Mouse (Mus musculus): ENCODE data around the gene Ces4a. TPM values are rescaled to one million over a fixed set of nuclear protein-coding genes. Genes with fewer than 3 reads are reported as not detected.
"Not testable (repeated sequence)": the region's sequence is repeated elsewhere in the genome, so short reads cannot be mapped to it uniquely, and the experiment has no call there.

Ces4a gene
- polyA plus RNA-seq, 1 experiment from 2014 or later: not detected

- peak within 1 kb of the TSS; percentile 83 for H3K4me3 ChIP-seq (replicated peaks)
- peak; percentile 94 for ATAC-seq (ENCODE audit: insufficient read depth, low FRiP score, low read depth)
- peak within 1 kb of the TSS; percentile 99 for H3K27ac ChIP-seq
- H3K4me2 ChIP-seq: peak within 1 kb of the TSS; percentile 68
- H3K27me3 ChIP-seq (replicated peaks): no peaks in the 10 kb centered on the region
- peak within 1 kb of the TSS; percentile 91 for H3K9ac ChIP-seq
- peaks cover 6% of the 10 kb centered on the region; the same call in 1 of the 2 replicates for H3K4me1 ChIP-seq
- under 1% methylated on average over 81 of the region's 86 CpGs for WGBS
- no peaks in the 10 kb centered on the region for H3K9me3 ChIP-seq
- H3K36me3 ChIP-seq: no peaks in the 10 kb centered on the region
These were observed 38.9 kb downstream of the Ces4a start, which contains the start of gene Cbfb for GRCm38 (mm10) chr8:105170381-105171115. Gene Cbfb, plus strand, starts transcription at chr8:105170674.

GRCm38 (mm10) chr8:105171116-105172002, 39.8 kb downstream of the Ces4a start:
- peak; percentile 39 for ATAC-seq (ENCODE audit: insufficient read depth, low FRiP score, low read depth)
- no peaks in the 10 kb centered on the region for H3K9me3 ChIP-seq
- H3K4me3 ChIP-seq (replicated peaks): peak overlapping the region; percentile 83
- peak overlapping the region; percentile 91 for H3K9ac ChIP-seq
- WGBS: under 1% methylated on average over 87 of the region's 92 CpGs
- H3K27ac ChIP-seq: peak overlapping the region; percentile 99
- H3K27me3 ChIP-seq (replicated peaks): no peaks in the 10 kb centered on the region
- H3K4me1 ChIP-seq: peaks cover 6% of the 10 kb centered on the region; the same call in 1 of the 2 replicates
- H3K4me2 ChIP-seq: peak overlapping the region; percentile 68
- H3K36me3 ChIP-seq: no peaks in the 10 kb centered on the region

- H3K4me3 ChIP-seq (replicated peaks): peak overlapping the region; percentile 83
- no peaks in the 10 kb centered on the region for H3K27me3 ChIP-seq (replicated peaks)
- peaks cover 6% of the 10 kb centered on the region; the same call in 1 of the 2 replicates for H3K4me1 ChIP-seq
- H3K9ac ChIP-seq: peak overlapping the region; percentile 91; the same call in 1 of the 2 replicates
- 16% methylated on average over 6 of the region's 6 CpGs for WGBS
- no peaks in the 10 kb centered on the region for H3K9me3 ChIP-seq
- no peak for ATAC-seq (ENCODE audit: insufficient read depth, low FRiP score, low read depth)
- H3K27ac ChIP-seq: peak overlapping the region; percentile 99; the same call in 1 of the 2 replicates
- no peaks in the 10 kb centered on the region for H3K36me3 ChIP-seq
- peak overlapping the region; percentile 68 for H3K4me2 ChIP-seq
These were observed 40.4 kb downstream of the Ces4a start for GRCm38 (mm10) chr8:105172003-105172362.

GRCm38 (mm10) chr8:105175287-105175686, 43.7 kb downstream of the Ces4a start:
- ATAC-seq (ENCODE audit: insufficient read depth, low FRiP score, low read depth); H3K9me3 ChIP-seq; H3K27me3 ChIP-seq (replicated peaks); H3K9ac ChIP-seq; H3K27ac ChIP-seq; H3K4me1 ChIP-seq; H3K36me3 ChIP-seq; H3K4me2 ChIP-seq; H3K4me3 ChIP-seq (replicated peaks): not testable (repeated sequence)
- 93% methylated on average over 3 of the region's 3 CpGs for WGBS

GRCm38 (mm10) chr8:105178211-105178800, 46.7 kb downstream of the Ces4a start:
- 0 out of 2 replicates have a peak, but pooled peaks cover 3% of the 10 kb centered on the region for H3K36me3 ChIP-seq
- WGBS: 81% methylated on average over 6 of the region's 6 CpGs
- no peak overlapping the region for H3K27ac ChIP-seq
- ATAC-seq (ENCODE audit: insufficient read depth, low FRiP score, low read depth): no peak
- H3K4me3 ChIP-seq (replicated peaks): no peak overlapping the region
- H3K27me3 ChIP-seq (replicated peaks): no peaks in the 10 kb centered on the region
- H3K4me1 ChIP-seq: 0 out of 2 replicates have a peak, but pooled peaks cover under 1% of the 10 kb centered on the region
- no peak overlapping the region for H3K9ac ChIP-seq
- H3K9me3 ChIP-seq: no peaks in the 10 kb centered on the region
- H3K4me2 ChIP-seq: no peak overlapping the region

GRCm38 (mm10) chr8:105182201-105182600, 50.6 kb downstream of the Ces4a start:
- Histone ChIP-seq H3K9me3 (no peaks in the 10 kb centered on the region), H3K4me2 (no peak overlapping the region), H3K36me3 (0 out of 2 replicates have a peak, but pooled peaks cover 7% of the 10 kb centered on the region), H3K27me3 (replicated peaks) (no peaks in the 10 kb centered on the region), H3K4me3 (replicated peaks) (no peak overlapping the region), H3K9ac (no peak overlapping the region), H3K27ac (no peak overlapping the region), H3K4me1 (no peaks in the 10 kb centered on the region)
- 51% methylated on average over 1 of the region's 1 CpGs for WGBS
- ATAC-seq (ENCODE audit: insufficient read depth, low FRiP score, low read depth): no peak

GRCm38 (mm10) chr8:105186467-105187005, 54.9 kb downstream of the Ces4a start:
- 42% methylated on average over 1 of the region's 1 CpGs for WGBS
- H3K9me3 ChIP-seq: no peaks in the 10 kb centered on the region
- H3K4me1 ChIP-seq: no peaks in the 10 kb centered on the region
- no peaks in the 10 kb centered on the region for H3K27me3 ChIP-seq (replicated peaks)
- H3K36me3 ChIP-seq: 0 out of 2 replicates have a peak, but pooled peaks cover 7% of the 10 kb centered on the region
- no peak overlapping the region for H3K4me2 ChIP-seq
- no peak overlapping the region for H3K9ac ChIP-seq
- H3K27ac ChIP-seq: no peak overlapping the region
- no peak for ATAC-seq (ENCODE audit: insufficient read depth, low FRiP score, low read depth)
- H3K4me3 ChIP-seq (replicated peaks): no peak overlapping the region

- Histone ChIP-seq H3K4me3 (replicated peaks) (no peak overlapping the region), H3K9me3 (no peaks in the 10 kb centered on the region), H3K36me3 (peaks cover 23% of the 10 kb centered on the region; the same call in 1 of the 2 replicates), H3K27ac (no peak overlapping the region), H3K27me3 (replicated peaks) (no peaks in the 10 kb centered on the region), H3K9ac (no peak overlapping the region), H3K4me2 (no peak overlapping the region), H3K4me1 (no peaks in the 10 kb centered on the region)
- WGBS: 94% methylated on average over 5 of the region's 5 CpGs
- no peak for ATAC-seq (ENCODE audit: insufficient read depth, low FRiP score, low read depth)
These were observed 60.6 kb downstream of the Ces4a start for GRCm38 (mm10) chr8:105192182-105192581.

Other genes with a start within 250 kb of the Ces4a start
- gene Ces2e, start 205.5 kb upstream of the Ces4a start, polyA plus RNA-seq (2015; fragmentation: Nextera tagmentation; extraction: Ambion mirVana): 3.0 and 5.0 TPM in 2 replicates
- 0.12 and 0.15 TPM in 2 replicates for gene Ces2f, start 184.4 kb upstream of the Ces4a start, polyA plus RNA-seq (2015; fragmentation: Nextera tagmentation; extraction: Ambion mirVana)
- gene Ces2g, start 170.1 kb upstream of the Ces4a start, polyA plus RNA-seq (2015; fragmentation: Nextera tagmentation; extraction: Ambion mirVana): 3.6 and 6.2 TPM in 2 replicates
- gene Ces2h, start 130.9 kb upstream of the Ces4a start, polyA plus RNA-seq (2015; fragmentation: Nextera tagmentation; extraction: Ambion mirVana): not detected in 2 replicates
- gene Ces3a, start 83.2 kb upstream of the Ces4a start, polyA plus RNA-seq (2015; fragmentation: Nextera tagmentation; extraction: Ambion mirVana): not detected in 2 replicates
- not detected in 2 replicates for gene Ces3b, start 48.0 kb upstream of the Ces4a start, polyA plus RNA-seq (2015; fragmentation: Nextera tagmentation; extraction: Ambion mirVana)
- gene Cbfb, start 38.9 kb downstream of the Ces4a start, polyA plus RNA-seq (2015; fragmentation: Nextera tagmentation; extraction: Ambion mirVana): 53.2 and 54.4 TPM in 2 replicates
- gene D230025D16Rik, start 93.3 kb downstream of the Ces4a start, polyA plus RNA-seq (2015; fragmentation: Nextera tagmentation; extraction: Ambion mirVana): 26.2 and 26.8 TPM in 2 replicates
- gene B3gnt9, start 123.4 kb downstream of the Ces4a start, polyA plus RNA-seq (2015; fragmentation: Nextera tagmentation; extraction: Ambion mirVana): 26.1 and 27.4 TPM in 2 replicates
- gene Tradd, start 132.8 kb downstream of the Ces4a start, polyA plus RNA-seq (2015; fragmentation: Nextera tagmentation; extraction: Ambion mirVana): 28.5 and 30.3 TPM in 2 replicates
- 3.7 and 4.4 TPM in 2 replicates for gene Fbxl8, start 132.8 kb downstream of the Ces4a start, polyA plus RNA-seq (2015; fragmentation: Nextera tagmentation; extraction: Ambion mirVana)
- 0.08 and 0.24 TPM in 2 replicates for gene Hsf4, start 138.0 kb downstream of the Ces4a start, polyA plus RNA-seq (2015; fragmentation: Nextera tagmentation; extraction: Ambion mirVana)
- 1.4 and 1.7 TPM in 2 replicates for gene Nol3, start 144.3 kb downstream of the Ces4a start, polyA plus RNA-seq (2015; fragmentation: Nextera tagmentation; extraction: Ambion mirVana)
- gene 4931428F04Rik, start 158.1 kb downstream of the Ces4a start, polyA plus RNA-seq (2015; fragmentation: Nextera tagmentation; extraction: Ambion mirVana): 9.1 and 10.7 TPM in 2 replicates
- gene Exoc3l, start 164.3 kb downstream of the Ces4a start, polyA plus RNA-seq (2015; fragmentation: Nextera tagmentation; extraction: Ambion mirVana): 10.4 and 10.9 TPM in 2 replicates
- gene E2f4, start 165.9 kb downstream of the Ces4a start, polyA plus RNA-seq (2015; fragmentation: Nextera tagmentation; extraction: Ambion mirVana): 80.4 and 83.1 TPM in 2 replicates
- 15.9 and 17.1 TPM in 2 replicates for gene Elmo3, start 173.8 kb downstream of the Ces4a start, polyA plus RNA-seq (2015; fragmentation: Nextera tagmentation; extraction: Ambion mirVana)
- gene Lrrc29, start 194.5 kb downstream of the Ces4a start, polyA plus RNA-seq (2015; fragmentation: Nextera tagmentation; extraction: Ambion mirVana): 2.3 and 2.5 TPM in 2 replicates
- gene Tmem208, start 194.6 kb downstream of the Ces4a start, polyA plus RNA-seq (2015; fragmentation: Nextera tagmentation; extraction: Ambion mirVana): 131 and 132 TPM in 2 replicates
- 2.5 and 3.0 TPM in 2 replicates for gene Fhod1, start 216.2 kb downstream of the Ces4a start, polyA plus RNA-seq (2015; fragmentation: Nextera tagmentation; extraction: Ambion mirVana)
- 1.9 and 2.0 TPM in 2 replicates for gene Slc9a5, start 217.0 kb downstream of the Ces4a start, polyA plus RNA-seq (2015; fragmentation: Nextera tagmentation; extraction: Ambion mirVana)
- 0.21 and 0.30 TPM in 2 replicates for gene Plekhg4, start 241.5 kb downstream of the Ces4a start, polyA plus RNA-seq (2015; fragmentation: Nextera tagmentation; extraction: Ambion mirVana)